Mouse (Mus musculus): ENCODE measurements around the gene Olah. TPM values are rescaled to one million over a fixed set of nuclear protein-coding genes. Genes with fewer than 3 reads are reported as not detected.

Olah gene
- total and polyA plus RNA-seq, 3 experiments, result not detected

DNA sequence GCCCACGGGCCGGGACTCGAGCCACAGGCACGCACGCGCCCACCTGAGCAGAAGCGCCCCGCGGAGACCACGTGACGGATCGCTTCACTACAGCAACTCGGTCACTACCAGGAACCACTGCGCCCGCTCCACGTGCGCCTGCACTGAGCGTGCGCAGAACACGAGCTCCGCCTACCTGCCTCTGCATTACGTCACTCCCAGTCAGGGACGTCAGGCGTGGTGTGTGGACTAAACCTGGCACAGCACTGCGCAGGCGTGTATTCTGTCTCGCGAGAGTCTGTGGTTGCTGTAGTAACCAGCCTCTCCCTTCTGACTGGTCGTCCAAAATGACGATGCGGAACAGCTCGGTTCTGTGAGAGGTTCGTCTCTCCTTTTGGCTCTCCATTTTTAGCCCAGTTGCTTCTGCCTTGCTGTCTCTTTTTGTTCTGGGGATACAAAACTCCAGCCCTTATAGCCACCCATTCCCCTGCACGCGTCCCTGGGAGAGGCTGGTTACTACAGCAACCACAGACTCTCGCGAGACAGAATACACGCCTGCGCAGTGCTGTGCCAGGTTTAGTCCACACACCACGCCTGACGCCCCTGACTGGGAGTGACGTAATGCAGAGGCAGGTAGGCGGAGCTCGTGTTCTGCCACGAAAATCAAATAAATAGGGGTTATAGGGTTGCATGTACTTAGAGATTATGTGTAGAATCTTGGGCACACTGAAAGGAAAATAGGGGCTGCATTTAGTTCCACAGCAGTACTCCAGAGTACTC lies 64.3 kb downstream of the Olah start, which contains the start of gene Rpp38 (continued):
- no peak for TF ChIP-seq ZKSCAN1 (IDR thresholded peaks at IDR 0.05; ENCODE audit: low read depth, low read length)
- no peak for TF ChIP-seq GATA1 (IDR thresholded peaks at IDR 0.05; ENCODE audit: low read depth, low read length)
- peak; percentile 84 for TF ChIP-seq ETS1 (IDR thresholded peaks at IDR 0.05; ENCODE audit: low read depth, low read length)
- TF ChIP-seq SMC3 (IDR thresholded peaks at IDR 0.05; ENCODE audit: low read depth, low read length), result no peak

- H3K27ac ChIP-seq (ENCODE audit: control insufficient read depth, low read depth, low read length), result peak overlapping the region; percentile 82
- H3K27me3 ChIP-seq (ENCODE audit: control insufficient read depth in 1 of 2, insufficient read depth in 2 of 2, low read length in 2 of 2), result no peaks in the 10 kb centered on the region
- no peaks in the 10 kb centered on the region for H3K9me3 ChIP-seq (replicated peaks; ENCODE audit: insufficient read depth, low read length)
- peak; percentile 87 for DNase-seq (ENCODE audit: low read depth, low spot score)
- peaks cover 0 to 17% of the 10 kb centered on the region in 2 experiments for H3K36me3 ChIP-seq (ENCODE audit: control insufficient read depth in 1 of 2, insufficient read depth in 2 of 2, low read length in 2 of 2)
- no peak for TF ChIP-seq CHD1 (IDR thresholded peaks at IDR 0.05; ENCODE audit: low read depth, low read length)
- TF ChIP-seq POLR2AphosphoS2 (IDR thresholded peaks at IDR 0.05; ENCODE audit: low read length), result no peak
- no peak for TF ChIP-seq USF1 (IDR thresholded peaks at IDR 0.05; ENCODE audit: low read depth, low read length)
- TF ChIP-seq GABPA (IDR thresholded peaks at IDR 0.05; ENCODE audit: low read depth, low read length), result no peak
- peak; percentile 63; the same call in 1 of the 2 replicates for TF ChIP-seq ZMIZ1 (IDR thresholded peaks at IDR 0.05; ENCODE audit: low read depth, low read length)
- TF ChIP-seq SIN3A (IDR thresholded peaks at IDR 0.05; ENCODE audit: low read length), result no peak
- TF ChIP-seq MAZ (IDR thresholded peaks at IDR 0.05; ENCODE audit: low read depth, low read length), result no peak
- TF ChIP-seq TAL1 (IDR thresholded peaks at IDR 0.05; ENCODE audit: low read length), result peak; percentile 22
- peak in 1 of 2 experiments; percentile 60; a peak in 2 of 4 replicates for TF ChIP-seq POLR2A (IDR thresholded peaks at IDR 0.05; ENCODE audit: control insufficient read depth in 1 of 2, insufficient read depth in 1 of 2, low read depth in 1 of 2, low read length in 2 of 2, poor library complexity in 1 of 2)
- TF ChIP-seq NRF1 (IDR thresholded peaks at IDR 0.05; ENCODE audit: insufficient read depth, low read depth, low read length, poor library complexity, severe bottlenecking), result no peak
- TF ChIP-seq MAFK (IDR thresholded peaks at IDR 0.05; ENCODE audit: borderline replicate concordance, low read depth, low read length), result no peak
- no peak for TF ChIP-seq CTCF (IDR thresholded peaks at IDR 0.05 in 2 of 3, conservative IDR thresholded peaks at IDR 0.05 in 1 of 3; ENCODE audit: control insufficient read depth in 1 of 3, insufficient read depth in 1 of 3, low read depth in 2 of 3, low read length in 3 of 3, poor library complexity in 1 of 3, severe bottlenecking in 1 of 3)
- TF ChIP-seq RCOR1 (IDR thresholded peaks at IDR 0.05; ENCODE audit: low read depth, low read length), result 0 out of 2 replicates have a peak, but pooled peaks have one; percentile 3
- no peak for TF ChIP-seq TBP (IDR thresholded peaks at IDR 0.05; ENCODE audit: low read depth, low read length)
- TF ChIP-seq JUND (IDR thresholded peaks at IDR 0.05; ENCODE audit: low read depth, low read length), result no peak
- no peak for TF ChIP-seq ETS1 (IDR thresholded peaks at IDR 0.05; ENCODE audit: low read depth, low read length)
- no peak for TF ChIP-seq ZKSCAN1 (IDR thresholded peaks at IDR 0.05; ENCODE audit: low read depth, low read length)
- TF ChIP-seq MYB (IDR thresholded peaks at IDR 0.05; ENCODE audit: low read depth, low read length), result no peak
- TF ChIP-seq RAD21 (IDR thresholded peaks at IDR 0.05; ENCODE audit: low read depth, low read length), result no peak
- H3K4me3 ChIP-seq (ENCODE audit: control insufficient read depth in 1 of 2, insufficient read depth in 1 of 2, low read depth in 2 of 2, low read length in 2 of 2), result peak overlapping the region; percentile 82 to 89
- H3K9ac ChIP-seq (ENCODE audit: control insufficient read depth, low read depth, low read length, poor library complexity, severe bottlenecking), result peak overlapping the region; percentile 96
- H3K4me1 ChIP-seq (ENCODE audit: control insufficient read depth in 1 of 2, insufficient read depth in 2 of 2, low read length in 2 of 2), result peaks cover 3 to 8% of the 10 kb centered on the region in 2 experiments; a peak in 3 of 4 replicates
- H3K79me2 ChIP-seq (ENCODE audit: control insufficient read depth, insufficient read depth, low read length, poor library complexity), result peaks cover 21% of the 10 kb centered on the region
Measured at GRCm38 (mm10) chr2:3332056-3332455, 65.0 kb downstream of the Olah start.
